Mouse (Mus musculus) CH12.LX (cell line): ENCODE measurements at regions not wholly inside any gene's neighbourhood (a gene's known extent, or its start where the extent isn't known, plus 50 kb on each side); places are given as distances from the start of the nearest gene placed in this dataset.

Experiments used
- CTCF ChIP-seq, 2 experiments: IDR thresholded peaks in 1 of 2; conservative IDR thresholded peaks in 1 of 2; 2 replicates each; pipeline ENCODE4 v1.5.1; 2011 to 2012; ENCODE audit warnings: low read depth in 2 of 2, low read length in 2 of 2, improper control_type of control experiment in 1 of 2, inconsistent platforms in 1 of 2, mild to moderate bottlenecking in 1 of 2, moderate library complexity in 1 of 2
- ELF1 ChIP-seq: IDR thresholded peaks from 2 replicates; pipeline ENCODE4 v1.6.1; 2014; ENCODE audit warnings: low read depth, mild to moderate bottlenecking, inconsistent platforms, low read length, improper control_type of control experiment
- MAFK ChIP-seq: IDR thresholded peaks from 2 replicates; pipeline ENCODE4 v1.6.1; 2011; ENCODE audit warnings: low read length, improper control_type of control experiment; ENCODE audit not compliant: insufficient replicate concordance
- MYC ChIP-seq: IDR thresholded peaks from 2 replicates; pipeline ENCODE4 v1.6.1; 2011; ENCODE audit warnings: low read depth, mild to moderate bottlenecking, improper control_type of control experiment, low read length
- NRF1 ChIP-seq: IDR thresholded peaks from 2 replicates; pipeline ENCODE4 v1.6.1; 2014; ENCODE audit warnings: low read depth, mild to moderate bottlenecking, inconsistent platforms, low read length, improper control_type of control experiment, moderate library complexity
- POLR2AphosphoS2 ChIP-seq: IDR thresholded peaks from 2 replicates; pipeline ENCODE4 v1.6.1; 2011; ENCODE audit warnings: low read depth, low read length, improper control_type of control experiment
- RAD21 ChIP-seq: IDR thresholded peaks from 2 replicates; pipeline ENCODE4 v1.6.1; 2011; ENCODE audit warnings: low read depth, mild to moderate bottlenecking, low read length, improper control_type of control experiment, moderate library complexity
- SIN3A ChIP-seq: IDR thresholded peaks from 2 replicates; pipeline ENCODE4 v1.6.1; 2012; ENCODE audit warnings: low read length, improper control_type of control experiment, inconsistent platforms
- TBP ChIP-seq: conservative IDR thresholded peaks from 2 replicates; pipeline ENCODE4 v1.6.1; 2011; ENCODE audit warnings: low read depth, low read length, improper control_type of control experiment
- TCF12 ChIP-seq: IDR thresholded peaks from 2 replicates; pipeline ENCODE4 v1.6.1; 2014; ENCODE audit warnings: low read depth, mild to moderate bottlenecking, inconsistent platforms, low read length, improper control_type of control experiment
- ZC3H11A ChIP-seq: IDR thresholded peaks from 2 replicates; pipeline ENCODE4 v1.6.1; 2012; ENCODE audit warnings: low read depth, mild to moderate bottlenecking, inconsistent platforms, low read length, improper control_type of control experiment
- ZMIZ1 ChIP-seq: IDR thresholded peaks from 2 replicates; pipeline ENCODE4 v1.6.1; 2012; ENCODE audit warnings: low read depth, mild to moderate bottlenecking, inconsistent platforms, low read length, improper control_type of control experiment

GRCm38 (mm10) chr17:85908709-85909108, 220.6 kb upstream of the Six2 start:
- no peak for TF ChIP-seq POLR2AphosphoS2
- no peak for TF ChIP-seq ZC3H11A
- no peak for TF ChIP-seq TBP
- no peak for TF ChIP-seq NRF1
- no peak; the same call in 1 of the 2 replicates for TF ChIP-seq ELF1
- peak; percentile 45; the same call in 1 of the 2 replicates for TF ChIP-seq SIN3A
- TF ChIP-seq RAD21 = no peak; the same call in 1 of the 2 replicates
- TF ChIP-seq CTCF (conservative IDR thresholded peaks at IDR 0.05 in 1 of 2, IDR thresholded peaks at IDR 0.05 in 1 of 2; ENCODE audit: low read depth in 2 of 2, low read length in 2 of 2) = no peak
- TF ChIP-seq MAFK = 0 out of 2 replicates have a peak, but pooled peaks have one; percentile 45
- no peak for TF ChIP-seq ZMIZ1
- peak; percentile 64 for TF ChIP-seq TCF12
- TF ChIP-seq MYC = 0 out of 2 replicates have a peak, but pooled peaks have one; percentile 41
